Mouse (Mus musculus) heart, postnatal 0 days (tissue): ENCODE data around the gene Glis3. TPM values are rescaled to one million over a fixed set of nuclear protein-coding genes. Genes with fewer than 3 reads are reported as not detected.

ENCODE experiments used
- ATAC-seq: fragments of 200-750 bp; cut with Nextera tagmentation; 2 replicates; pipeline ENCODE4 v1.8.0; 2017; ENCODE audit warnings: low read depth, moderate number of reproducible peaks, moderate library complexity; ENCODE audit not compliant: insufficient read depth
- DNase-seq: peaks from one replicate; pipeline ENCODE4 v3.0.0-alpha.2; 2016; ENCODE audit warnings: low spot score
- H3K27ac ChIP-seq: fragments of 300-500 bp; sonication (generic); 2 replicates; pipeline ENCODE4 v1.5.1; 2014; ENCODE audit warnings: low read depth, mild to moderate bottlenecking
- H3K27me3 ChIP-seq: fragments of 300-500 bp; sonication (generic); 2 replicates; pipeline ENCODE4 v1.6.1; 2014; ENCODE audit warnings: low read length, mixed read lengths; ENCODE audit not compliant: control insufficient read depth, insufficient read depth
- H3K36me3 ChIP-seq: fragments of 300-500 bp; sonication (generic); replicated peaks from 2 replicates; pipeline ENCODE4 v1.6.1; 2014; ENCODE audit warnings: low read length, mixed read lengths; ENCODE audit not compliant: control insufficient read depth, insufficient read depth
- H3K4me1 ChIP-seq: fragments of 300-500 bp; sonication (generic); 2 replicates; pipeline ENCODE4 v1.6.1; 2014; ENCODE audit warnings: antibody characterized with exemption; ENCODE audit not compliant: control insufficient read depth, insufficient read depth
- H3K4me2 ChIP-seq: fragments of 300-500 bp; sonication (generic); 2 replicates; pipeline ENCODE4 v1.6.1; 2014; ENCODE audit warnings: low read depth, mild to moderate bottlenecking, low read length, moderate library complexity
- H3K4me3 ChIP-seq: fragments of 300-500 bp; sonication (generic); 2 replicates; pipeline ENCODE4 v1.5.1; 2014; ENCODE audit warnings: low read depth, low read length
- H3K9ac ChIP-seq: fragments of 300-500 bp; sonication (generic); replicated peaks from 2 replicates; pipeline ENCODE4 v1.6.1; 2014; ENCODE audit warnings: low read depth, low read length, mixed read lengths
- H3K9me3 ChIP-seq: fragments of 300-500 bp; sonication (generic); replicated peaks from 2 replicates; pipeline ENCODE4 v1.6.1; 2016; ENCODE audit warnings: low read length; ENCODE audit not compliant: control insufficient read depth
- CTCF ChIP-seq: IDR thresholded peaks from 2 replicates; pipeline ENCODE4 v1.5.1; 2016; ENCODE audit warnings: antibody characterized with exemption, control low read depth, low read depth
- EP300 ChIP-seq: IDR thresholded peaks from 2 replicates; pipeline ENCODE4 v1.6.1; 2016; ENCODE audit warnings: antibody characterized with exemption, low read depth
- WGBS: fragments of 180-500 bp; shearing (Covaris S2); extraction: QIAGEN DNeasy Blood & Tissue Kit; methylation state at CpG from one replicate; pipeline ENCODE4 v1.1.7; 2014; 5-methylcytosine and 5-hydroxymethylcytosine counted together
- polyA plus RNA-seq: library from polyadenylated mRNA; unstranded; fragments of >200 nt; fragmentation: Nextera tagmentation; extraction: Ambion mirVana; gene quantifications from 2 replicates; pipeline ENCODE4 v1.2.1, GENCODE M21; 2015
- total RNA-seq: library from RNA; depleted of rRNA; stranded (reverse); fragments of >200 nt; gene quantifications from 2 replicates; pipeline ENCODE4 v1.2.3, GENCODE M21; 2014; ENCODE audit warnings: low replicate concordance; rRNA removed

The Glis3 gene
- total RNA-seq, result 8.9 and 10.0 TPM in 2 replicates
- 0.25 and 0.34 TPM in 2 replicates for polyA plus RNA-seq

- no peak for TF ChIP-seq CTCF
- no peak for TF ChIP-seq EP300
- DNase-seq, result peak; percentile 79
- H3K9me3 ChIP-seq, result no peaks in the 10 kb centered on the region
- under 1% methylated on average over 57 of the region's 66 CpGs for WGBS
- H3K4me1 ChIP-seq, result peaks cover 6% of the 10 kb centered on the region
- peak within 1 kb of the TSS; percentile 85 for H3K4me2 ChIP-seq
- peak; percentile 83 for ATAC-seq
- H3K36me3 ChIP-seq, result no peaks in the 10 kb centered on the region
- H3K9ac ChIP-seq, result peak within 1 kb of the TSS; percentile 27
- H3K4me3 ChIP-seq, result peak within 1 kb of the TSS; percentile 66
- H3K27ac ChIP-seq, result no peak within 1 kb of the TSS
- peaks cover 13% of the 10 kb centered on the region; the same call in 1 of the 2 replicates for H3K27me3 ChIP-seq
Observed at GRCm38 (mm10) chr19:28679776-28680391, at the start of gene Glis3. Gene Glis3, minus strand, starts transcription at chr19:28680077.

- TF ChIP-seq EP300, result no peak
- TF ChIP-seq CTCF, result peak; percentile 78
- Histone ChIP-seq H3K9me3 (no peaks in the 10 kb centered on the region), H3K36me3 (no peaks in the 10 kb centered on the region), H3K9ac (no peak overlapping the region), H3K27ac (no peak overlapping the region), H3K4me2 (no peak overlapping the region), H3K4me3 (no peak overlapping the region), H3K27me3 (no peaks in the 10 kb centered on the region), H3K4me1 (no peaks in the 10 kb centered on the region)
- DNase-seq, result peak; percentile 66
- 57% methylated on average over 18 of the region's 18 CpGs for WGBS
- ATAC-seq, result no peak
Observed at GRCm38 (mm10) chr19:28726161-28726880, 46.4 kb upstream of the Glis3 start.

- 75% methylated on average over 7 of the region's 7 CpGs for WGBS
- Histone ChIP-seq H3K4me2 (no peak overlapping the region), H3K4me1 (no peaks in the 10 kb centered on the region), H3K9ac (no peak overlapping the region), H3K27me3 (no peaks in the 10 kb centered on the region), H3K36me3 (no peaks in the 10 kb centered on the region), H3K4me3 (no peak overlapping the region), H3K9me3 (no peaks in the 10 kb centered on the region), H3K27ac (no peak overlapping the region)
- ATAC-seq, result no peak
- TF ChIP-seq CTCF (no peak), EP300 (no peak)
- DNase-seq, result no peak
Observed at GRCm38 (mm10) chr19:28724641-28725040, 44.8 kb upstream of the Glis3 start.

- 77% methylated on average over 4 of the region's 4 CpGs for WGBS
- ATAC-seq, result no peak
Observed at GRCm38 (mm10) chr19:28722626-28723025, 42.7 kb upstream of the Glis3 start.

GRCm38 (mm10) chr19:28721834-28722233, 42.0 kb upstream of the Glis3 start:
- Histone ChIP-seq H3K9me3 (no peaks in the 10 kb centered on the region), H3K36me3 (no peaks in the 10 kb centered on the region), H3K4me3 (no peak overlapping the region), H3K9ac (no peak overlapping the region), H3K27ac (no peak overlapping the region), H3K4me1 (no peaks in the 10 kb centered on the region), H3K27me3 (no peaks in the 10 kb centered on the region), H3K4me2 (no peak overlapping the region)
- WGBS, result 78% methylated on average over 10 of the region's 10 CpGs
- TF ChIP-seq EP300 (no peak), CTCF (no peak)
- ATAC-seq (no peak), DNase-seq (no peak)

More at GRCm38 (mm10) chr19:28722626-28723025, 42.7 kb upstream of the Glis3 start:
- Histone ChIP-seq H3K4me2 (no peak overlapping the region), H3K36me3 (no peaks in the 10 kb centered on the region), H3K4me3 (no peak overlapping the region), H3K9ac (no peak overlapping the region), H3K9me3 (no peaks in the 10 kb centered on the region), H3K4me1 (no peaks in the 10 kb centered on the region), H3K27me3 (no peaks in the 10 kb centered on the region), H3K27ac (no peak overlapping the region)
- TF ChIP-seq EP300 (no peak), CTCF (no peak)
- DNase-seq, result no peak
